Mouse (Mus musculus) hindbrain, embryonic 14.5 days (tissue): ENCODE data around the gene Zfp786. TPM values are rescaled to one million over a fixed set of nuclear protein-coding genes. Genes with fewer than 3 reads are reported as not detected.

Experiments
- ATAC-seq: fragments of 200-750 bp; cut with Nextera tagmentation; 2 replicates; pipeline ENCODE4 v1.8.0; 2017; ENCODE audit warnings: moderate number of reproducible peaks, mild to moderate bottlenecking, moderate TSS enrichment, moderate library complexity; ENCODE audit not compliant: low FRiP score
- DNase-seq: peaks from one replicate; pipeline ENCODE4 v3.0.0-alpha.2; 2015; ENCODE audit warnings: low spot score
- H3K27ac ChIP-seq: fragments of 300-500 bp; sonication (generic); 2 replicates; pipeline ENCODE4 v1.5.1; 2014; ENCODE audit warnings: mild to moderate bottlenecking, moderate library complexity
- H3K27me3 ChIP-seq: fragments of 300-500 bp; sonication (generic); 2 replicates; pipeline ENCODE4 v1.6.1; 2014; ENCODE audit warnings: mild to moderate bottlenecking, low read length, mixed read lengths; ENCODE audit not compliant: control insufficient read depth, insufficient read depth
- H3K36me3 ChIP-seq: fragments of 300-500 bp; sonication (generic); replicated peaks from 2 replicates; pipeline ENCODE4 v1.6.1; 2014; ENCODE audit not compliant: control insufficient read depth, insufficient read depth
- H3K4me1 ChIP-seq: fragments of 300-500 bp; sonication (generic); replicated peaks from 2 replicates; pipeline ENCODE4 v1.6.1; 2014; ENCODE audit warnings: antibody characterized with exemption, low read length, mixed read lengths; ENCODE audit not compliant: control insufficient read depth, insufficient read depth
- H3K4me2 ChIP-seq: fragments of 300-500 bp; sonication (generic); replicated peaks from 2 replicates; pipeline ENCODE4 v1.6.1; 2014; ENCODE audit warnings: mild to moderate bottlenecking, moderate library complexity
- H3K4me3 ChIP-seq: fragments of 300-500 bp; sonication (generic); replicated peaks from 2 replicates; pipeline ENCODE4 v1.5.1; 2014; ENCODE audit warnings: mild to moderate bottlenecking, low read length
- H3K9ac ChIP-seq: fragments of 300-500 bp; sonication (generic); 2 replicates; pipeline ENCODE4 v1.6.1; 2014
- H3K9me3 ChIP-seq: fragments of 300-500 bp; sonication (generic); 2 replicates; pipeline ENCODE4 v1.6.1; 2016; ENCODE audit warnings: low read length; ENCODE audit not compliant: control insufficient read depth
- WGBS: fragments of 180-500 bp; shearing (Covaris S2); extraction: QIAGEN DNeasy Blood & Tissue Kit; methylation state at CpG from one replicate; pipeline ENCODE4 v1.1.7; 2014; 5-methylcytosine and 5-hydroxymethylcytosine counted together
- polyA plus RNA-seq: library from polyadenylated mRNA; unstranded; fragments of >200 nt; fragmentation: Nextera tagmentation; extraction: Ambion mirVana; gene quantifications from 2 replicates; pipeline ENCODE4 v1.2.1, GENCODE M21; 2014

Zfp786 gene
- polyA plus RNA-seq, 1 experiment from 2014 or later = 13.7 TPM

GRCm38 (mm10) chr6:47828950-47829349, 1.7 kb downstream of the Zfp786 start:
- Histone ChIP-seq H3K36me3 (peaks cover 28% of the 10 kb centered on the region), H3K27me3 (no peaks in the 10 kb centered on the region), H3K9ac (peak overlapping the region; percentile 84), H3K4me2 (peak overlapping the region; percentile 60), H3K27ac (0 out of 2 replicates have a peak overlapping the region, but pooled peaks have one; percentile 94), H3K4me3 (peak overlapping the region; percentile 77), H3K9me3 (no peaks in the 10 kb centered on the region), H3K4me1 (peaks cover 9% of the 10 kb centered on the region; the same call in 1 of the 2 replicates)
- 24% methylated on average over 1 of the region's 1 CpGs for WGBS
- DNase-seq (peak; percentile 61), ATAC-seq (no peak)

- Histone ChIP-seq H3K4me3 (no peak overlapping the region), H3K27ac (no peak overlapping the region), H3K36me3 (peaks cover 43% of the 10 kb centered on the region), H3K4me2 (no peak overlapping the region), H3K9me3 (no peaks in the 10 kb centered on the region), H3K27me3 (no peaks in the 10 kb centered on the region), H3K4me1 (peaks cover 9% of the 10 kb centered on the region; the same call in 1 of the 2 replicates), H3K9ac (no peak overlapping the region)
- WGBS = 91% methylated on average over 4 of the region's 4 CpGs
- no peak for ATAC-seq
- DNase-seq = no peak
Measured at GRCm38 (mm10) chr6:47827462-47827861, 3.2 kb downstream of the Zfp786 start.

- 73% methylated on average over 2 of the region's 2 CpGs for WGBS
- ATAC-seq (no peak), DNase-seq (no peak)
- H3K36me3 ChIP-seq = peaks cover 74% of the 10 kb centered on the region
- no peak overlapping the region for H3K9ac ChIP-seq
- peaks cover 6% of the 10 kb centered on the region; the same call in 1 of the 2 replicates for H3K4me1 ChIP-seq
- no peak overlapping the region for H3K4me3 ChIP-seq
- H3K9me3 ChIP-seq = no peaks in the 10 kb centered on the region
- no peak overlapping the region for H3K27ac ChIP-seq
- H3K27me3 ChIP-seq = no peaks in the 10 kb centered on the region
- no peak overlapping the region for H3K4me2 ChIP-seq
Measured at GRCm38 (mm10) chr6:47824241-47824640, 6.4 kb downstream of the Zfp786 start.

- H3K4me1 ChIP-seq = no peaks in the 10 kb centered on the region
- H3K4me2 ChIP-seq = no peak overlapping the region
- no peak overlapping the region for H3K27ac ChIP-seq
- no peaks in the 10 kb centered on the region for H3K27me3 ChIP-seq
- peaks cover 95% of the 10 kb centered on the region for H3K36me3 ChIP-seq
- no peak overlapping the region for H3K9ac ChIP-seq
- whole genome bisulfite sequencing = 95% methylated on average over 6 of the region's 6 CpGs
- no peak overlapping the region for H3K4me3 ChIP-seq
- H3K9me3 ChIP-seq = no peaks in the 10 kb centered on the region
- DNase-seq (no peak), ATAC-seq (no peak)
Measured at GRCm38 (mm10) chr6:47821776-47822175, 8.9 kb downstream of the Zfp786 start.

- Histone ChIP-seq H3K36me3 (peaks cover 90% of the 10 kb centered on the region), H3K4me2 (no peak overlapping the region)
- 94% methylated on average over 5 of the region's 5 CpGs for WGBS
Measured at GRCm38 (mm10) chr6:47821236-47821635, 9.4 kb downstream of the Zfp786 start.

GRCm38 (mm10) chr6:47819626-47820325, 10.9 kb downstream of the Zfp786 start:
- ATAC-seq (no peak), DNase-seq (no peak)
- peak overlapping the region; percentile 32; the same call in 1 of the 2 replicates for H3K27ac ChIP-seq
- 93% methylated on average over 23 of the region's 23 CpGs for WGBS
- H3K4me1 ChIP-seq = no peaks in the 10 kb centered on the region
- H3K9ac ChIP-seq = no peak overlapping the region
- no peaks in the 10 kb centered on the region for H3K27me3 ChIP-seq
- H3K4me3 ChIP-seq = no peak overlapping the region
- no peaks in the 10 kb centered on the region for H3K9me3 ChIP-seq
- no peak overlapping the region for H3K4me2 ChIP-seq
- peaks cover 76% of the 10 kb centered on the region for H3K36me3 ChIP-seq

More at GRCm38 (mm10) chr6:47821236-47821635, 9.4 kb downstream of the Zfp786 start:
- no peaks in the 10 kb centered on the region for H3K9me3 ChIP-seq
- H3K4me1 ChIP-seq = no peaks in the 10 kb centered on the region
- H3K4me3 ChIP-seq = no peak overlapping the region
- DNase-seq (no peak), ATAC-seq (no peak)
- H3K27ac ChIP-seq = no peak overlapping the region
- H3K9ac ChIP-seq = no peak overlapping the region
- no peaks in the 10 kb centered on the region for H3K27me3 ChIP-seq

- 95% methylated on average over 8 of the region's 8 CpGs for whole genome bisulfite sequencing
Measured at GRCm38 (mm10) chr6:47818721-47819120, 11.9 kb downstream of the Zfp786 start.

GRCm38 (mm10) chr6:47816151-47816550, 14.5 kb downstream of the Zfp786 start:
- no peak overlapping the region for H3K9ac ChIP-seq
- peaks cover 15% of the 10 kb centered on the region for H3K4me1 ChIP-seq
- ATAC-seq (no peak), DNase-seq (no peak)
- H3K27me3 ChIP-seq = no peaks in the 10 kb centered on the region
- no peaks in the 10 kb centered on the region for H3K9me3 ChIP-seq
- WGBS = 88% methylated on average over 1 of the region's 1 CpGs
- no peak overlapping the region for H3K27ac ChIP-seq
- peaks cover 40% of the 10 kb centered on the region for H3K36me3 ChIP-seq
- H3K4me3 ChIP-seq = no peak overlapping the region
- no peak overlapping the region for H3K4me2 ChIP-seq

More at GRCm38 (mm10) chr6:47818721-47819120, 11.9 kb downstream of the Zfp786 start:
- ATAC-seq (no peak), DNase-seq (no peak)
- H3K4me3 ChIP-seq = no peak overlapping the region
- no peaks in the 10 kb centered on the region for H3K9me3 ChIP-seq
- H3K36me3 ChIP-seq = peaks cover 65% of the 10 kb centered on the region
- 0 out of 2 replicates have a peak, but pooled peaks cover 4% of the 10 kb centered on the region for H3K4me1 ChIP-seq
- no peak overlapping the region for H3K9ac ChIP-seq
- no peak overlapping the region for H3K4me2 ChIP-seq
- no peak overlapping the region for H3K27ac ChIP-seq
- no peaks in the 10 kb centered on the region for H3K27me3 ChIP-seq

GRCm38 (mm10) chr6:47813257-47813878, 17.3 kb downstream of the Zfp786 start, which contains the start of gene Pdia4:
Gene Pdia4 (minus strand): TSS chr6:47813430.
- H3K9ac ChIP-seq = peak within 1 kb of the TSS; percentile 89
- ATAC-seq (peak; percentile 100), DNase-seq (peak; percentile 96)
- peaks cover 31% of the 10 kb centered on the region for H3K4me1 ChIP-seq
- no peaks in the 10 kb centered on the region for H3K27me3 ChIP-seq
- peak within 1 kb of the TSS; percentile 74 for H3K4me3 ChIP-seq
- H3K4me2 ChIP-seq = peak within 1 kb of the TSS; percentile 63
- no peaks in the 10 kb centered on the region for H3K9me3 ChIP-seq
- H3K27ac ChIP-seq = peak within 1 kb of the TSS; percentile 91
- H3K36me3 ChIP-seq = peaks cover 12% of the 10 kb centered on the region
- WGBS = under 1% methylated on average over 44 of the region's 44 CpGs
